Mouse (Mus musculus) hindbrain, embryonic 12.5 days (tissue): ENCODE results near the gene Tmco5. TPM values are rescaled to one million over a fixed set of nuclear protein-coding genes. Genes with fewer than 3 reads are reported as not detected.

Experiments
- ATAC-seq: fragments of 200-750 bp; cut with Nextera tagmentation; 2 replicates; pipeline ENCODE4 v1.8.0; 2017; ENCODE audit warnings: moderate TSS enrichment; ENCODE audit not compliant: low FRiP score
- H3K27ac ChIP-seq: fragments of 300-500 bp; sonication (generic); 2 replicates; pipeline ENCODE4 v1.5.1; 2016; ENCODE audit warnings: mild to moderate bottlenecking
- H3K27me3 ChIP-seq: fragments of 300-500 bp; sonication (generic); 2 replicates; pipeline ENCODE4 v1.6.1; 2016; ENCODE audit warnings: mild to moderate bottlenecking
- H3K36me3 ChIP-seq: fragments of 300-500 bp; sonication (generic); 2 replicates; pipeline ENCODE4 v1.6.1; 2016; ENCODE audit warnings: mild to moderate bottlenecking
- H3K4me1 ChIP-seq: fragments of 300-500 bp; sonication (generic); 2 replicates; pipeline ENCODE4 v1.6.1; 2016
- H3K4me2 ChIP-seq: fragments of 300-500 bp; sonication (generic); replicated peaks from 2 replicates; pipeline ENCODE4 v1.6.1; 2016; ENCODE audit warnings: mild to moderate bottlenecking
- H3K4me3 ChIP-seq: fragments of 300-500 bp; sonication (generic); 2 replicates; pipeline ENCODE4 v1.5.1; 2016; ENCODE audit warnings: mild to moderate bottlenecking
- H3K9ac ChIP-seq: fragments of 300-500 bp; sonication (generic); 2 replicates; pipeline ENCODE4 v1.6.1; 2016; ENCODE audit warnings: mild to moderate bottlenecking, moderate library complexity
- H3K9me3 ChIP-seq: fragments of 300-500 bp; sonication (generic); replicated peaks from 2 replicates; pipeline ENCODE4 v1.6.1; 2016; ENCODE audit warnings: mild to moderate bottlenecking
- WGBS: fragments of 180-500 bp; shearing (Covaris S2); methylation state at CpG from one replicate; pipeline ENCODE4 v1.1.7; 2016; 5-methylcytosine and 5-hydroxymethylcytosine counted together
- polyA plus RNA-seq: library from polyadenylated mRNA; unstranded; fragments of >200 nt; fragmentation: Nextera tagmentation; extraction: Ambion mirVana; gene quantifications from 2 replicates; pipeline ENCODE4 v1.2.1, GENCODE M21; 2016

Gene Tmco5
- not detected in 2 replicates for polyA plus RNA-seq

DNA sequence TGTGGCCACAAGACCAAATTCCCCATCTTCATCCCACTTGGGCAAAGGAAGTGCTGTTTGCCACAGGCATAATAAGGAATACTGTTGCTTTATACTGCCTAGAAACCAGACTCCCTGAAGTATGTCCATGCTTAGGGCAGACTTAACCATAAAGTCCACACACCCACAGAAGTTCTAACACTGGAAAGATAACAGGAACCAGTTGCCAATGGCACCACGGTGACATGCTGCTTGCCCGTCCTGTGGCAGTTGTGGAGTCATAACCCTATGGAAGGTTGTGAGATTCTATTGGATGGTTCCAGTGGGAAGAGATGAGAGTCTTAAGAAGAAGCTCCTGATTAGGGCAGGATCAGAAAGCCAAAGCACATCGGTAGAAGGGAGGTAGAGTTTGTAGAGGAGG is at the start of gene Tmco5:
Tmco5 (plus strand) TSS at position 301 of the 400 bp plus-strand sequence.
- Histone ChIP-seq H3K27ac (no peak within 1 kb of the TSS), H3K9ac (no peak within 1 kb of the TSS), H3K4me3 (no peak within 1 kb of the TSS), H3K36me3 (no peaks in the 10 kb centered on the region), H3K27me3 (no peaks in the 10 kb centered on the region), H3K9me3 (no peaks in the 10 kb centered on the region), H3K4me1 (peaks cover 4% of the 10 kb centered on the region), H3K4me2 (no peak within 1 kb of the TSS)
- WGBS: 92% methylated on average over 3 of the region's 3 CpGs
- ATAC-seq: no peak

DNA sequence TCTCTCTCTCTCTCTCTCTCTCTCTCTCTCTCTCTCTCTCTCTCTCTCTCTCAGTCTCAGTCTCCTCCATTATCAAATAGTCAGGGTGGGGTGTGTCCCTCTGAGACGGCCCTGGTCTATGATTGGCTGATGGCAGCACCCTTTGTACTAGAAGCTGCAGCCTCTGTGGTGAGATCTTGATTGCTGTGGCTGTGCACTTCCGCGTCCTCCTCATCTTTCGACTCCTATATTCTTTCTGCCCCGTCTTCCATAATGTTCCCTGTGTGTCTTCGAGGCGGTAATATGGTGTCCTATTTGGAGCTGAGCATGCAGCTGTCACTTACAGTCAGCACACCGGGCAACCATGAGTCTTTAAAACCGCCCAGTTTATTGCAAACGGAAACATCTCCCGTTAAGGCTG is 46.6 kb upstream of the Tmco5 start:
- no peaks in the 10 kb centered on the region for H3K36me3 ChIP-seq
- H3K27me3 ChIP-seq: no peaks in the 10 kb centered on the region
- H3K9me3 ChIP-seq: no peaks in the 10 kb centered on the region
- H3K4me1 ChIP-seq: no peaks in the 10 kb centered on the region
- no peak overlapping the region for H3K9ac ChIP-seq
- WGBS: 73% methylated on average over 11 of the region's 11 CpGs
- no peak overlapping the region for H3K27ac ChIP-seq
- no peak overlapping the region for H3K4me2 ChIP-seq
- no peak overlapping the region for H3K4me3 ChIP-seq
- ATAC-seq: no peak

GRCm38 (mm10) chr2:116837829-116838228 is 40.7 kb upstream of the Tmco5 start:
- Histone ChIP-seq H3K9me3 (no peaks in the 10 kb centered on the region), H3K27me3 (no peaks in the 10 kb centered on the region), H3K36me3 (no peaks in the 10 kb centered on the region), H3K9ac (no peak overlapping the region), H3K27ac (no peak overlapping the region), H3K4me2 (no peak overlapping the region), H3K4me1 (no peaks in the 10 kb centered on the region; the same call in 1 of the 2 replicates), H3K4me3 (no peak overlapping the region)
- WGBS: 69% methylated on average over 3 of the region's 3 CpGs
- no peak for ATAC-seq

DNA sequence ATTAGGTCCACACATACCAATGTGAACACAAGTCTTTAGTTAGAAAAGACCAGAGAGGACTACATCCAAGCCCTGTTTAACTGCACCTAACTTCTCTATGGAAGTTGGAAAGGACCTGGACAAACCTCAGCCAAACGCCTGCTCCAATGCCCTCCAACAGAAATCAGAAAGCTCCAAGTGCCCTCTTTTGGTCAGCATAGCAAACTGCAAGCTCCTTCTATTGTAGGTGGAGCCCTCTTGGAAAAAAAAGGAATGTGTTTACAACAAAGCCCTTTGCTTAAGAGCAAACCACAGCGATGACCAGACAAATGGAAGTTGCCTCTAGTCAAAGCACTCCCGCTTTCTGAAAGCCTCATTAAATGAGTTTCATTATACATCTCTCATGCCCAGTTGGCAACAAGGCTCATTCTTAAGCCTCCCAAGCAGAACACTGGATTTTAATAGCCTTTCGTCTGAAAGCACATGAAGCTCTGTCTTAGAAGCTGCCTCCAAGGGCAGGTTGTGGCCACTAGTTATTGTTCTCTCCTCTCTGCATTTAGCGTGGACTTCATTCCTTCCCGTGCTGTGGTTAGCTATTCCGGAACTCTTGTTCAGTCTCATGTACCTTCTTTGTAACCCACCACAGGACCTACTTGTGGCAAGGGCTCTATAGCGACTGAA is 39.8 kb upstream of the Tmco5 start:
- 40% methylated on average over 8 of the region's 8 CpGs for WGBS
- no peak overlapping the region for H3K4me2 ChIP-seq
- no peak overlapping the region for H3K27ac ChIP-seq
- H3K9ac ChIP-seq: no peak overlapping the region
- H3K9me3 ChIP-seq: no peaks in the 10 kb centered on the region
- ATAC-seq: peak; percentile 66
- no peaks in the 10 kb centered on the region for H3K27me3 ChIP-seq
- H3K36me3 ChIP-seq: no peaks in the 10 kb centered on the region
- H3K4me1 ChIP-seq: no peaks in the 10 kb centered on the region; the same call in 1 of the 2 replicates
- no peak overlapping the region for H3K4me3 ChIP-seq

- H3K9ac ChIP-seq: no peak overlapping the region
- ATAC-seq: no peak
- no peaks in the 10 kb centered on the region; the same call in 1 of the 2 replicates for H3K4me1 ChIP-seq
- H3K4me3 ChIP-seq: no peak overlapping the region
- 87% methylated on average over 20 of the region's 20 CpGs for WGBS
- H3K36me3 ChIP-seq: no peaks in the 10 kb centered on the region
- H3K4me2 ChIP-seq: no peak overlapping the region
- H3K27me3 ChIP-seq: no peaks in the 10 kb centered on the region; the same call in 1 of the 2 replicates
- no peak overlapping the region for H3K27ac ChIP-seq
- H3K9me3 ChIP-seq: no peaks in the 10 kb centered on the region
Measured at GRCm38 (mm10) chr2:116849980-116850636, 28.4 kb upstream of the Tmco5 start.

- no peaks in the 10 kb centered on the region; the same call in 1 of the 2 replicates for H3K27me3 ChIP-seq
- H3K4me1 ChIP-seq: no peaks in the 10 kb centered on the region; the same call in 1 of the 2 replicates
- 80% methylated on average over 4 of the region's 4 CpGs for WGBS
- H3K9ac ChIP-seq: no peak overlapping the region
- no peak overlapping the region for H3K4me3 ChIP-seq
- no peaks in the 10 kb centered on the region for H3K36me3 ChIP-seq
- H3K9me3 ChIP-seq: no peaks in the 10 kb centered on the region
- no peak overlapping the region for H3K4me2 ChIP-seq
- no peak for ATAC-seq
- no peak overlapping the region for H3K27ac ChIP-seq
Measured at GRCm38 (mm10) chr2:116851356-116851755, 27.1 kb upstream of the Tmco5 start.

GRCm38 (mm10) chr2:116852249-116852648 is 26.2 kb upstream of the Tmco5 start:
- ATAC-seq: no peak
- H3K4me3 ChIP-seq: no peak overlapping the region
- WGBS: 47% methylated on average over 5 of the region's 5 CpGs
- H3K4me1 ChIP-seq: no peaks in the 10 kb centered on the region; the same call in 1 of the 2 replicates
- H3K36me3 ChIP-seq: no peaks in the 10 kb centered on the region
- H3K9me3 ChIP-seq: no peaks in the 10 kb centered on the region
- H3K27me3 ChIP-seq: no peaks in the 10 kb centered on the region; the same call in 1 of the 2 replicates
- H3K4me2 ChIP-seq: no peak overlapping the region
- no peak overlapping the region; the same call in 1 of the 2 replicates for H3K27ac ChIP-seq
- H3K9ac ChIP-seq: no peak overlapping the region

GRCm38 (mm10) chr2:116858703-116859102 is 19.8 kb upstream of the Tmco5 start:
- H3K27me3 ChIP-seq: no peaks in the 10 kb centered on the region
- H3K4me1 ChIP-seq: no peaks in the 10 kb centered on the region
- H3K4me3 ChIP-seq: no peak overlapping the region
- no peak for ATAC-seq
- H3K27ac ChIP-seq: no peak overlapping the region
- H3K9me3 ChIP-seq: no peaks in the 10 kb centered on the region
- no peak overlapping the region for H3K4me2 ChIP-seq
- 74% methylated on average over 6 of the region's 6 CpGs for WGBS
- H3K36me3 ChIP-seq: no peaks in the 10 kb centered on the region
- H3K9ac ChIP-seq: no peak overlapping the region

DNA sequence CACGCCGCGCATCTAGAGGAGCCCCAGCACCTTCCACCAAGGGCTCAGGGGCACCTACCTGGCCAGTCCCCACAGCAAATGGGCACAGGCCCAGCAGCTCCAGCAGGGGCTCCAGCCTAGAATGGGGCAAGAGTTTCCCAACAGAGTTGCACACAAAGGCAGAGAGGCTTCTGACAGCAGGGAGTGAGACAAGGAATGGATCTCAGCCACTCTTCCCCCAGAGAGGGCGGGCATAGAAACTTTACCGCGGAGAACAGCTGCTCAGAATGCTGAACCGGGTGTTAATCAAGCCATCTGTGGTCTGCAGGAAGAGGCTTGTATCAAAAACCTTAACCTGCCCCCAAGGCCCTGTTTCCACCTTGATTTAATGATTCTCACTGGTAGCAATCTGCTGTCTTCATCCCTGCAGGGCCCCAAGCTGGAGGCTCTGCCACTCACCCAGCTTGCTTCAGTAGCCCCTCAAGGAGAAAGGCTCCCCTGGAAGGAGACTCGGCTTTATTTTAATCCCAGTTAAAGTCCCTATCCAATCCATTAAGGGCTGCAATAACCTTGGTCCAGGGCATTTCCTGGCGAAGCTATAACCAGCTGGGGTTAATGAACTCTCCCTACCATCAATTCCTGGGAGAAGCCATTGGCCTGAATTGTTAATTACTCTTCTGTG is 1.4 kb upstream of the Tmco5 start:
- no peaks in the 10 kb centered on the region for H3K9me3 ChIP-seq
- whole genome bisulfite sequencing: 39% methylated on average over 9 of the region's 9 CpGs
- H3K27ac ChIP-seq: no peak overlapping the region
- H3K27me3 ChIP-seq: no peaks in the 10 kb centered on the region
- peak; percentile 60; the same call in 1 of the 2 replicates for ATAC-seq
- H3K36me3 ChIP-seq: no peaks in the 10 kb centered on the region
- H3K4me2 ChIP-seq: no peak overlapping the region
- no peak overlapping the region for H3K4me3 ChIP-seq
- no peak overlapping the region for H3K9ac ChIP-seq
- H3K4me1 ChIP-seq: peaks cover 4% of the 10 kb centered on the region

- Histone ChIP-seq H3K4me2 (no peak overlapping the region), H3K27me3 (no peaks in the 10 kb centered on the region), H3K9me3 (no peaks in the 10 kb centered on the region), H3K4me1 (peaks cover 4% of the 10 kb centered on the region), H3K36me3 (no peaks in the 10 kb centered on the region), H3K4me3 (no peak overlapping the region), H3K27ac (no peak overlapping the region), H3K9ac (no peak overlapping the region)
- no peak for ATAC-seq
- WGBS: 85% methylated on average over 3 of the region's 3 CpGs
Measured at GRCm38 (mm10) chr2:116879730-116880129, 1.2 kb downstream of the Tmco5 start.

DNA sequence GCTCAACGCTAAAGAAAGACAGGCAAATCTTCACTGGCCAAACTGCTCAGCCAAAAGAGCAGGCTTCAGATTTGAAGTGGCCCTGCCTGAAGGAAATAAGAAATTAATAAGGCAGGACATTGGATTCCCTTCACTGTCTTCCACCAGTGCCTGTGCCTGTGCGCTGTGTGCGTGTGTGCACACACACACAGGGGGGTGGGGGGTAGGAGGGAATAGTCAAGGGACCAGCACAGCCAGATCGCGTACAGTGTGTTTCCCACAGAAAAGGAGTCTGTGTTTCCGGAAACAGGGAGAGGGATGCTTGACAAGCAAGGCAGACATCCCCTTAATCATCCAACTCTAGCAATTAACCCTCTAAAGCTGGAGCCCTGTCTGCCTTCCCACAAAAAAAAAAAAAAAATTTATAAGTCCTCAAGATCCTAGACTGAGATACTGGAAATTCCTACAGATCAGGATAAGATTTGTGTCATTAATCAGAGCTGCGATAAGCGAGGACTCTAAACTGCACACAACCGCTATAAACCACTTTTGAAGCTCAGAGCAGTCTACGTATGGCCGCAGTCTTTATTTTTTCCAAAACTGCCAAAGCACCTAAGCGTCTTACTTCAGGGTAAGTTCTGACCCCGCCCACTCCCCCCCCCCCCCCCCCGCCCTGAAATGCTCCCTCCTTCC is 15.0 kb downstream of the Tmco5 start:
- H3K9ac ChIP-seq: no peak overlapping the region
- H3K4me3 ChIP-seq: peak overlapping the region; percentile 33; the same call in 1 of the 2 replicates
- no peak overlapping the region for H3K27ac ChIP-seq
- WGBS: 41% methylated on average over 14 of the region's 14 CpGs
- no peaks in the 10 kb centered on the region for H3K27me3 ChIP-seq
- no peaks in the 10 kb centered on the region for H3K9me3 ChIP-seq
- peak; percentile 60 for ATAC-seq
- 0 out of 2 replicates have a peak, but pooled peaks cover 7% of the 10 kb centered on the region for H3K4me1 ChIP-seq
- H3K4me2 ChIP-seq: peak overlapping the region; percentile 68
- no peaks in the 10 kb centered on the region for H3K36me3 ChIP-seq

- H3K27me3 ChIP-seq: 0 out of 2 replicates have a peak, but pooled peaks cover 3% of the 10 kb centered on the region
- H3K9ac ChIP-seq: peak overlapping the region; percentile 59
- peak overlapping the region; percentile 33 for H3K4me3 ChIP-seq
- H3K4me1 ChIP-seq: 0 out of 2 replicates have a peak, but pooled peaks cover 7% of the 10 kb centered on the region
- H3K27ac ChIP-seq: no peak overlapping the region
- peak; percentile 83 for ATAC-seq
- no peaks in the 10 kb centered on the region for H3K36me3 ChIP-seq
- H3K9me3 ChIP-seq: no peaks in the 10 kb centered on the region
- WGBS: 1% methylated on average over 9 of the region's 9 CpGs
- peak overlapping the region; percentile 68 for H3K4me2 ChIP-seq
Measured at GRCm38 (mm10) chr2:116893988-116894363, 15.5 kb downstream of the Tmco5 start.
